Mouse (Mus musculus): ENCODE measurements around the gene Stk4. TPM values are rescaled to one million over a fixed set of nuclear protein-coding genes. Genes with fewer than 3 reads are reported as not detected.
"Not testable (repeated sequence)": the region's sequence is repeated elsewhere in the genome, so short reads cannot be mapped to it uniquely, and the experiment has no call there.

The Stk4 gene
- total RNA-seq (2021): 10 to 100 TPM; 44.7 to 47.0 TPM
- long read RNA-seq, full-length matches to known transcripts: 45 of 57 reads
- long read RNA-seq, partial matches to known transcripts: 1 of 57 reads
- long read RNA-seq, other reads (novel, unspliced or antisense): 11 of 57 reads

DNA sequence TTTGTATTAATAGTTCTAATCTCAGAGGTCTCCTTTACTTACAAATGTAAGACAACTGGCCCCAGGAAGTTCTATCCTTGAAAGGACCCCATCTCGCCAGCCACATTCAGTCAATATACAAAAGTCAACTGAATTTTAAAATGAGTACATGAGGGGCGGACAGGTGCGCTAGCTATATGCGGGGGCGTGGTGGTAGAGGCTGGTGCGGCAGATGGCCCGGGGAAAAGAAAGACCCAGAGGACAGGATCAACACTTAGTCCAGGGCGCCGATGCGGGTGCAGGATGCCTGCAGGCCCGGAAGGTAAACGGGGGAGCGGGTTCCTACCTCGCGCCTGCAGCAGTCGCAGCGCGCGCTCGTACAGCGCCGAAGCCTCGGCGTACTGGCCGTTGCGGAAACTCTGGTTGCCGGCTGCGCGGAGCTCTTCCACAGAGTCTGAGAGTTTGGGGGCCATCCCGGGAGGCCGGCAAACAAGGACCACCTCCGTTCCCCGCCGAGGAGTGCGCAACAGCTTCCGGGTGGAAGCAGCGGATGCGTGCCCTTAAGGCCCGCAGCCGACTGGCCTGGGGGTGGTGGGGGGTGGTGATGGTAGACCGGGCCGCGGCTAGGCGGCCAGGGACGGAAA lies at the start of gene Stk4:
Gene Stk4 (plus strand): TSS at position 181 of the 623 bp plus-strand sequence.
- DNase-seq (ENCODE audit: low spot score in 2 of 2): peak; percentile 44 to 56

GRCm38 (mm10) chr2:164022104-164022503 lies 48.0 kb upstream of the Stk4 start:
- DNase-seq (ENCODE audit: low spot score in 2 of 2): no peak

GRCm38 (mm10) chr2:164025150-164025549 lies 45.0 kb upstream of the Stk4 start, which contains the start of gene Pabpc1l:
TSS of gene Pabpc1l (plus strand) at chr2:164025450.
- DNase-seq (ENCODE audit: low spot score in 2 of 2): no peak

DNA sequence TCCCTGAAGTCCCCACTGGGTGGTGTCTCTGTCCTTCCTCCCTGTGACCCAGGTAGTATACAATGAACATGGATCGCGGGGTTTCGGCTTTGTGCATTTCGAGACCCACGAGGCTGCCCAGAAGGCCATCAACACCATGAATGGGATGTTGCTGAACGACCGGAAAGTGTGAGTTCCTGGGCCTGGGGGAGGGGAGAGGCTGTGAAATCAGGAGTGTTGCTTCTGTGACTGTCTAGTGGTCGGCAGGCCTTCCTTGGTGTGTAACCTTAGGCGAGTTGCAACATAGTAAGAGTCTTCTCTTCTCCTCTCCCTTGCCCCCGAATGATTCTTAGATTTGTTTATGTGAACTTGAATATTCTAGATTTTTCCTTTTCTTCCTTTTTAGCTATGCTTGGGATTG lies 39.0 kb upstream of the Stk4 start:
- no peak for DNase-seq (ENCODE audit: low spot score in 2 of 2)

DNA sequence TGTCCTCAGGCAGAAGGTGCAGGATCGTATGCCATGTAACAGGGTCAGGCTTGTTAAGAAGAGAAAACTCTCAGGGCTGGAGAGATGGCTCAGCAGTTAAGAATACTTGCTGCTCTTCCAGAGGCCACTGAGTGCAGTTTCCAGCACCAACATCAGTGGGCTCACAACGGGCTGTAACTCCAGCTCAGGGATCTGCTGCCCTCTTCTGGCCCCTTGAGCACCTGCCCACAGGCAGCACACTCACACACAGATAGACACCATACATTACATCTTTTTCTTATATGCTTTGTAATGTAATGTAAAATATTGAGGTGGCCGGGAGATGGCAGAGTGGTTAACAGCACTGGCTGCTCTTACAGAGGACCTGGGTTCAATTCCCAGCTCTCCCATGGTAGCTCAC lies 37.1 kb upstream of the Stk4 start:
- no peak for DNase-seq (ENCODE audit: low spot score in 2 of 2)

DNA sequence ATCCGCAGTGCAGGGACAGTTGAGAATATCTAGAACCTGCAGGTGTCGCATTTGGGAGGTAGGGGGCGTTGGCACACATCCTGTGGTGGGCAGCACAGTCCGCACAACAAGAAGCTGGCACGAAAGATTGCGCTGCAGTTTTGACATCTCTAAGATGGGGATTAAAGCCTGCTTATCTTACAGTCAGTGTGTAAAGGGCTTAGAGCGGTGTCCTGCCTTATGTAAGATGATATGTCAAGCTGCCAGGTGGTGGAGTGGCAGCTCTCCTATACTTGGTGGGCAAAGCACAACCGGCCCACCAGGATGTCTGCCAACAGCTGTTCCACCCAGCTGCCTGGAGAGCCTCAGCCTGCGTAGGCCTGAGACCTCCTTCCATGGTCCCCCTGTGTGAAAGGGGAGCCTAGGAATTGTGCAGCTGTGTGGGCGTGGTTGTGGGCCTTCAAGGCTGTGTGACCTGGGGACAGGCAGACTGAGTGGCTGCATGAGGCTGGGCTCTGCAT lies 33.6 kb upstream of the Stk4 start:
- DNase-seq (ENCODE audit: low spot score in 2 of 2): no peak

DNA sequence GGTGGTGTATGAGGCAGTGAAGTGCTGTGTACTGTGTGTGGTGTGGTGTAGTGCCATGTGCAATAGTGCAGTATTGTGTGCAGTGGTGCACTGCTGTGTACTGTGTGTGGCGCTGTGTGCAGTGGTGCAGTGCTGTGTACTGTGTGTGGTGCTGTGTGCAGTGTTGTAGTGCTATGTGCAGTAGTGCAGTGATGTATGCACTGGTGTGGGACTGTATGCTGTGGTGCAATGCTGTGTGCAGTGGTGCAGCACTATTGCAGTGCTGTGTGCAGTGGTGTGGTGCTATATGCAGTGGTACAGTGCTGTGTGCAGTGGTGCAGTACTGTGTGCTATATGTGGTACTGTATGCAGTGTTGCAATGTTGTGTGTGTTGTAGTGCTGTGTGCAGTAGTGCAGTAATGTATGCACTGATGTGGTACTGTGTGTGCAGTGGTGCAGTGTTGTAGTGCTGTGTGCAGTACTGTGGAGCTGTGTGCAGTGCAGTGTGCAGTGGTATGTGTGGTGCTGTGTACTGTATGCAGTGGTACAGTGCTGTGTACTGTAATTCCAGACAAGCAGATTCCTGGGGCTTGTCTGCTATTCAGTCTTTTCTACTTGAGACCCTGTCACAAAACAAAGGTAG lies 31.6 kb upstream of the Stk4 start:
- no peak for DNase-seq (ENCODE audit: low spot score in 2 of 2)

DNA sequence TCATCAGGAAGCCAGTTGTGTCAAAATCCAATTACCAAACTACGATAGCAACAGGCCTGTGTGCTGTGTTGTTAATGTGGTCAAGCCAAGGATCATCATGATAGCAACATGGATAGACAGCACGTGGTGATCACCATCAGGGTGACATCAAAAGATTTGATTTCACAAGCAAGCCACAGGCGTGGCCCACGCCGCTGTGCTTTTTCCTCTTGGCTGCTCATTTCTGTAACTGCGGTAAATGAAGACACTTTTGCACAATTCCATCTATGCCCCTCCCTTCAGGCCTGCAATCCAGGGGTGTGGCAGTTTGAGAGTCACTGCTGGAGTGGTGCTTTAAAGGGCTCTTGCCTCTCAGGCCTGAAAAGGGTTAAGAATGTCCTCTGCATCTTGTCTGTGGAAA lies 29.2 kb upstream of the Stk4 start:
- no peak for DNase-seq (ENCODE audit: low spot score in 2 of 2)

DNA sequence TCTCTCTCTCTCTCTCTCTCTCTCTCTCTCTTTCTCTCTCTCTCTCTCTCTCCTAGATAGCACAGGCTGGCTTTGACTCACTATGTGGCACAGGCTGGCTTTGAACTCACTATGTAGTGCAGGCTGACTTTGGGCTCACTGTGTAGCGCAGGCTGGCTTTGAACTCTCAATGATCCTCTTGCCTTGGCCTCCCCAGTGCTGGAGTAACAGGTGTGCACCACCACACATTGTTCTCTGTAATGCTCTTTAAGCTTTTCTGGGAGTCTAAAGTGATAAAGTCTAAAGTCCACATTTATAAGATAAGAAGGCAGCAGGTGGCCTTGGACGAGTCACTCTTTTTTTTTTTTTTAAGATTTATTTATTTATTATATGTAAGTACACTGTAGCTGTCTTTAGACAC lies 28.6 kb upstream of the Stk4 start:
- DNase-seq (ENCODE audit: low spot score in 2 of 2): no peak

- no peak for DNase-seq (ENCODE audit: low spot score in 2 of 2)
Measured at GRCm38 (mm10) chr2:164047197-164047690, 22.9 kb upstream of the Stk4 start.

GRCm38 (mm10) chr2:164053767-164054166 lies 16.4 kb upstream of the Stk4 start:
- no peak for DNase-seq (ENCODE audit: low spot score in 2 of 2)

DNA sequence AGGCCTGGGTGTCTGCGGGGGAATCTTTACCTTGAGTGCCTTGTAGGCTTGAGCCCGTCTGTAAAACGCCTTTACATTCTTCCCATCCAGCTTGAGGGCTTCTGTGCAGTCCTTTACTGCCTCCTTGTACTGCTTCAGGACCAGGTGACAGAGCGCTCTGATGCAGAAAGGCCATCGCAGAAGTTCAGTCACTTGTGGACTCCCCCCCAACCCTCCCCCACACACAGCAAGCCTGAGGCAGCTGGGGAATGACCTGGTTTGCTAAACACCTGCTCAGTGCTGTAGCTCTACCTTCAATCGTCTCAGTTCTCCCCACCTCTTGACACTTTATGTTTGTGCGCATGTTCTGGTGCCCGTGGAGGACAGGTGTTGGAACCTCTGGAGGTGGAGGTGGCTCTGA lies 15.5 kb upstream of the Stk4 start:
- no peak for DNase-seq (ENCODE audit: low spot score in 2 of 2)

- DNase-seq (ENCODE audit: low spot score in 2 of 2): no peak
Measured at GRCm38 (mm10) chr2:164059634-164060235, 10.4 kb upstream of the Stk4 start.

- DNase-seq (ENCODE audit: low spot score in 2 of 2): peak; percentile 83 to 88
Measured at GRCm38 (mm10) chr2:164070765-164071436, 779 bp downstream of the Stk4 start, which contains the start of gene Tomm34. TSS of gene Tomm34 (minus strand) at chr2:164071169.

GRCm38 (mm10) chr2:164071437-164071820 lies 1.3 kb downstream of the Stk4 start:
- not testable (repeated sequence) for DNase-seq (ENCODE audit: low spot score in 2 of 2)

DNA sequence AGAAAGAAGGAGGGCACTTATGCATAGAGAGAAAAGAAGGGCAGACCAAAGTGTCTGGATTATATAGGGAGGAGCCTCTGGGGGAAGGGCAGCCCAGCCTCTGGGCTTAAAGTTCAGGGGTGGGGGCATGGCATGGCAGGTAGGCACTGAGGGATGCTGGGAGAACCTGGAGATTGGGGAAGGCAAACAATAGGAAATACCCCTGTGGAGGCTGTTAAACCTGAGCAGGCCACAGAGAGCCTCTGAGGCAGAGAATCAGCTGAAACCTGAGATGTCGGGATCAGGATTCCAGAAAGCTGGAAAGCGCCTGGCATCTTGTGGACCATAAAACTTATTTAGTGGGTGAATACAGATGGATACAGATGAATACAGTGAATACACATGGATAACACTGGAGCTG lies 2.0 kb downstream of the Stk4 start:
- no peak for DNase-seq (ENCODE audit: low spot score in 2 of 2)

GRCm38 (mm10) chr2:164073120-164073519 lies 3.0 kb downstream of the Stk4 start:
- no peak for DNase-seq (ENCODE audit: low spot score in 2 of 2)

- peak; percentile 97 to 98 for DNase-seq (ENCODE audit: low spot score in 2 of 2)
Measured at GRCm38 (mm10) chr2:164073918-164074578, 3.9 kb downstream of the Stk4 start.

DNA sequence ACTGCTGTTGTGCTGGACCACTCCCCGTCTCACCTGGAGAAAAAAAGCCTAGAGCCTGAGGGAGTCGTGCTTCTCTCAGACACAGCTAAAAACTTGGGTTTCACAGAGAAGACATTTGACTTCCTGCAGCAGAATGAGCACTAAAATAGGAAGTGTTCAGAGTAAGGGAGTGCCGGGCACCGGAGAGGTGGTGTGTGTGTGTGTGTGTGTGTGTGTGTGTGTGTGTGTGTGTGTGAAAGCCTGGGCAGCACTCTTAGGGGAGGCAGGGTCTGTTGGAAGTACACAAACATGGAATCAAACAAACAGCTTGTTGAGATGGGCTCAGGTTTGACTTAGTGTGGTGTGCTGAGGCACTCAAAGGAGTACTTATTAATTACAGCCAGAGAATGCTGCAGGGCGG lies 5.0 kb downstream of the Stk4 start:
- DNase-seq (ENCODE audit: low spot score in 2 of 2): no peak

DNA sequence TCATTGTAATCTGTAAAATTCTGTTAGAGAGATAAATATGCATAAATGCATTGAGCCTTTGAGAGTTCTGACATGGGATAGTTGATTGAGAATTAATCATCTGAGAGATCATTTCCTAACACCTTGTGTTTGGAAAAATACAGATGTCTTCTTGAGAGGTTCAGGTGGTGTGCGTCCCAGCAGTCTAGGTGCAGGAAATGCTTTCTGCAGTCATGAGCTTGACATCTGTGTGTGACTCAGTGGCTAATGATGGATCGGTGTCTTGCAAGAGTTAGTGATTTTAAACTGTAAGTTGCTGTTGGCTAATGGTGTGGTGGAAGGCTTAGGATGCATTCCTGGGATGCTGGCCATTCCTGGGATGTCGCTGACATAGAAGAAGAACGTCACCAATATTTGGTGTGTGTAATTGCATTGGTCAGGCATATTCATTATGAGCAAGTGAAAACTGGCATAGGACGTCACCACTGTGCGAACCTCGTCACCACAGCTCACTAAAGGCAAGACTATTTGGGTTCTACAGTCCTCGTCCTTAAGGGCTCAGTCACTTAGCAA lies 6.8 kb downstream of the Stk4 start:
- DNase-seq (ENCODE audit: low spot score in 2 of 2): no peak

- no peak for DNase-seq (ENCODE audit: low spot score in 2 of 2)
Measured at GRCm38 (mm10) chr2:164077875-164078274, 7.8 kb downstream of the Stk4 start.
